Mouse (Mus musculus): Measurements from ENCODE around the gene Snupn. TPM values are rescaled to one million over a fixed set of nuclear protein-coding genes. Genes with fewer than 3 reads are reported as not detected.
"Not testable (repeated sequence)": the region's sequence is repeated elsewhere in the genome, so short reads cannot be mapped to it uniquely, and the experiment has no call there.

The Snupn gene
- polyA plus RNA-seq (2012; rRNA removed) = 15.2 and 17.6 TPM in 2 replicates

DNA sequence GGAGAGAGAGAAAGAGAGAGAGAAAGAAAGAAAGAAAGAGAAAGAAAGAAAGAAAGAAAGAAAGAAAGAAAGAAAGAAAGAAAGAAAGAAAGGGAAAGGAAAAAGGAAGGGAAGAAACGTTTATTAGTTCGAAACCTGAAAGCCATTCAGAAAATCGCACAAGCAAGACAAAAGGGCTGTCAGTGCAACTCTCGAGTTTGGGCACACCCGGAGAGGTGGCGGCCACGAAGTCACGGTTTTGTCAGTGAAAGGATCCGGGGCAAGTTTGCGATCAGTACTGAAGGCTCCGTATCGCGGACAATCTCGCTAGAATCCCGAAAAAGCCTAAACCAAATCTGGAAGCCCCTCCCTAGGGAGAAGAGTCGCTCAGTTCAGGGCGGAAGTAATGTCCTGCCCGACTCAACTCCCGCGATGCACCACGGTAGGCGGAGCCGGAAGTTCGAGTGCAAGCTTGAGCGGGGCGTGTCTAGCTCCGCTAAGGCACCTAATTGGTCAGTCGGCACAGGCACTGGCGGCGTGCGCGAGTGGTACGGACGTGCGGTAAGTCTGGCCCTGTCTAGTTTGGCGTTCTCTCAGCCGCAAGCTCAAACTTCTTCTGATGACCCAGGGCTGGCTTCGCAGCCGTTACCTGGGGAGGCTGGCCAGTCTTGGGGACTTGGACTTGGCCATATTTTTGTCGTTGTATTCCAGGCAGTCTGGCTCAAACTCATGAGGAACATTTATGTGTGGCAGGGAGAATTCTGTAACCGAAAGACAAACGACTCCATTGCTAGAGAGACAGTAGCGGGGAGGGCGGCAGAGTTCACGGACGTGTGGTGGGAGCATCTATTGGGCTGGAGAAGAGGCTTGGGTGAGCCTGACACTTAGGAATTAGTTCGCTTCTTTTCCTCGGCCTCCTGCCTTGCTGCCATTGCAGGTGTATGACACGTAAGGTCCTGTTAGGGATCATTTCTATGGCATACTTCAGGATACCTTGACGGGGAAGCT lies at the start of gene Snupn:
TSS of gene Snupn (plus strand) at position 465 of the 987 bp plus-strand sequence.
- TF ChIP-seq CTCF (IDR thresholded peaks at IDR 0.05; ENCODE audit: borderline replicate concordance, extremely low read depth, insufficient read depth, insufficient read length) = no peak
- peak; percentile 68; the same call in 1 of the 2 replicates for TF ChIP-seq POLR2A (IDR thresholded peaks at IDR 0.05; ENCODE audit: borderline replicate concordance, extremely low read depth, insufficient read depth, insufficient read length, poor library complexity, severe bottlenecking)
- DNase-seq (ENCODE audit: low read depth) = peak; percentile 99

GRCm38 (mm10) chr9:56901187-56901586 lies 49.5 kb upstream of the Snupn start:
- no peak for DNase-seq (ENCODE audit: low read depth)
- TF ChIP-seq POLR2A (IDR thresholded peaks at IDR 0.05; ENCODE audit: borderline replicate concordance, extremely low read depth, insufficient read depth, insufficient read length, poor library complexity, severe bottlenecking) (no peak), CTCF (IDR thresholded peaks at IDR 0.05; ENCODE audit: borderline replicate concordance, extremely low read depth, insufficient read depth, insufficient read length) (no peak)

- DNase-seq (ENCODE audit: low read depth) = no peak
- no peak for TF ChIP-seq POLR2A (IDR thresholded peaks at IDR 0.05; ENCODE audit: borderline replicate concordance, extremely low read depth, insufficient read depth, insufficient read length, poor library complexity, severe bottlenecking)
Observed at GRCm38 (mm10) chr9:56903662-56904061, 47.0 kb upstream of the Snupn start.

DNA sequence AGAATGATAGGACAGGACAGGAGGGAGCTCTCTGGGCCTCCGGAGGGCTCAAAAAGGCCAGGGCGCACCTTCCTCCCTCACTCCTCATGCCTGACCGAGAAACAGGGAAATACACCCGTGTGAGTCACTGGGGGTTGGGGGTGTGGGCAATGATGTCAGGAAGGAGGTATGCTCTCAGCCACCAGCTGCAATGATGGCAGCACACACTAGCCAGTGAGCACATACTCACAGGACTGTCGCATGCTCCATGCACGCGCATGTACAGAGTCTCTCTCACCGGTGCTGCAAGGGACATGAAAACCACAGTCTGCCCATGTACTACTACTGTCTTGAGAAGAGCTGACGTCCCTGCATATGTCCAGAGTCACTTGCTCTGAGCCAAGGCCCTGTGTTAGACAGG lies 43.1 kb upstream of the Snupn start:
- TF ChIP-seq POLR2A (IDR thresholded peaks at IDR 0.05; ENCODE audit: borderline replicate concordance, extremely low read depth, insufficient read depth, insufficient read length, poor library complexity, severe bottlenecking) (no peak), CTCF (IDR thresholded peaks at IDR 0.05; ENCODE audit: borderline replicate concordance, extremely low read depth, insufficient read depth, insufficient read length) (no peak)
- no peak for DNase-seq (ENCODE audit: low read depth)

DNA sequence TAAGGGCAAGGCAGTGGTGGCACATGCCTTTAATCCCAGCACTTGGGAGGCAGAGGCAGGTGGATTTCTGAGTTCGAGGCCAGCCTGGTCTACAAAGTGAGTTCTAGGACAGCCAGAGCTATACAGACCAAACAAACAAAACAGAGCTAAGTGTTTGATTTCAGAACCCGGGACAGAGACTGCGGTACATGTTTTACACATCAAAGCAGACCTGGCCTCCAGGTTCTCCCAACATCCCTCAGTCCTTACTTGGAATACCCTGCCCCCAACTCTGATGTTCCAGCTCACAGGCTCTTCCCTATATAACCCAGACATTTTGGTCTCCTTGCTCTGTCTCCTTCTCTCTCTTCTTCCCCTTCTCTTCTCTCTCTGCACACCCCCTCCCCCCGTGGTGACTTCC lies 40.7 kb upstream of the Snupn start:
- DNase-seq (ENCODE audit: low read depth) = not testable (repeated sequence)

GRCm38 (mm10) chr9:56911017-56911416 lies 39.7 kb upstream of the Snupn start:
- no peak for TF ChIP-seq CTCF (IDR thresholded peaks at IDR 0.05; ENCODE audit: borderline replicate concordance, extremely low read depth, insufficient read depth, insufficient read length)
- TF ChIP-seq POLR2A (IDR thresholded peaks at IDR 0.05; ENCODE audit: borderline replicate concordance, extremely low read depth, insufficient read depth, insufficient read length, poor library complexity, severe bottlenecking) = no peak
- DNase-seq (ENCODE audit: low read depth) = no peak

GRCm38 (mm10) chr9:56913991-56914390 lies 36.7 kb upstream of the Snupn start:
- no peak for TF ChIP-seq CTCF (IDR thresholded peaks at IDR 0.05; ENCODE audit: borderline replicate concordance, extremely low read depth, insufficient read depth, insufficient read length)
- no peak for TF ChIP-seq POLR2A (IDR thresholded peaks at IDR 0.05; ENCODE audit: borderline replicate concordance, extremely low read depth, insufficient read depth, insufficient read length, poor library complexity, severe bottlenecking)
- no peak for DNase-seq (ENCODE audit: low read depth)

DNA sequence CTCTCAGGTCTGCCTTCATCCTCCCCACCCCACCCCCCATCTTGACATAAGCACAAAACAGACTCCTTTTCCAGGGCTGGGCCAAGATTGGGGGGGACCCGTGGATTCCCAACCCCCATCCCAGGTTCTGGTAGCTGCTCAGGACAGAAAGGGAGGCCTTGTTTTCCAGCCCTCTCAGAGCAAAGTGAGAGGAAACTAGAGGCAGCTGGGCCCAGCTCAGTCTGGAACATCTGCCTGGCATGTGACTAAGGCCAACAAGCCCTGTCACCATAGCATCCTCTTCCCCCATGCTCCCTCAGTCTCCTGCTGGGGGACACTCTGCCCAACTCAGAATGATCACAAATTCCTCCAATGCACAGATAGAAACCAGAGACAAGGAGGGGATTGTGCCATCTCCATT lies 35.6 kb upstream of the Snupn start:
- TF ChIP-seq POLR2A (IDR thresholded peaks at IDR 0.05; ENCODE audit: borderline replicate concordance, extremely low read depth, insufficient read depth, insufficient read length, poor library complexity, severe bottlenecking) = no peak
- no peak for TF ChIP-seq CTCF (IDR thresholded peaks at IDR 0.05; ENCODE audit: borderline replicate concordance, extremely low read depth, insufficient read depth, insufficient read length)
- DNase-seq (ENCODE audit: low read depth) = no peak

DNA sequence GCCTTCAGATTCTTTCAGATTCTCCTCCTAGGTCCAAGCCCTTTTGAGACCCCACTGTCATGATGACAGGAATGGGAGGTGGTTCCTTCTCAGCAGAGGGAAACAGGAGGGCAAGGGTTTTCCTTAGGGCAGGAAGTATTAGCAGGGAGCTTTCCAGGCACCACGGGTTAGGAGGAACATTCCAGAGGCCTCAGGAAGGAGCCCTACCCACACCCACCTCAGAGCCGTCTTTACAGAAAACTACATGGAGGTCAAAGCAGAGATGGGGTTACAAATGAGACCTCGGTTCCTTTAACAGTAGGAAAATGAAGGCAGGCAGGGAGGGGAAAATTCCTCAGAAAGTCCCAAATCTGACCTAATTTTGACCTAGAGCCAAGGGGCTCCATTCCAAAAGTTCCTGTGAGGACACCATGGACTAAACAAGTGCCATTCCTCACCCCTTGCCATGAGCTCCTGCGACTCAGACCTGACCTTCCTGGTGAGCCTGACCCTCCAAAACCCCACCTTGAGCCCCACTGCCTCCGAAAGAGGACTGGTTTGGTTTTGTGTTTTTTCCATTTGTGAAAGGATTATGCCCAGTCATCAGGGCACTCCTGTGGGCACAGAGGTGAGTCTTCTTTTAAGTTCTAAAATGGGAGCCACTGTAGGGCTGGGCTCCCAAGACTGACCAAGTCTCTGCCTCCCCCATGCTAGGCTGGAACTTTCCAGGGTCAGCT lies 34.8 kb upstream of the Snupn start:
- DNase-seq (ENCODE audit: low read depth) = no peak
- no peak for TF ChIP-seq POLR2A (IDR thresholded peaks at IDR 0.05; ENCODE audit: borderline replicate concordance, extremely low read depth, insufficient read depth, insufficient read length, poor library complexity, severe bottlenecking)
- no peak for TF ChIP-seq CTCF (IDR thresholded peaks at IDR 0.05; ENCODE audit: borderline replicate concordance, extremely low read depth, insufficient read depth, insufficient read length)

DNA sequence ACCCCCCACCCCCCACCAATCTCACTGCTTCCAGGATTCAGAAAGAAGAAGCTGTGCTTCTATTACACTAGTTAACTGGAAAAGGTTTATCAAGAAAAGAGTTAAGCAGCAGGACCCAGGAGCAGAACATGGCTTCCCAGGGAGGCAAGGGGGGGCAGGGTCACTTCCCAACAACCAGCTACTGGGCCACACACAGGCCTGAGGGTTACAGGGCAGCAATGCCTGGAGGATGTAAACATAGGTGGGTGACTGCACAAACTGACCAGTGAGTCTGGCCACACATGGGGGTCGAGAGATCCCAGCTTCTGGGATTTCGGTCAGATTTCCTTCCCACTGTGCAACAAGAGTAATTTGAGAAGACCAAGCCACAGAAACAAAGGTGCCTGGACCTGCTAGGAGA lies 33.5 kb upstream of the Snupn start:
- DNase-seq (ENCODE audit: low read depth) = no peak
- TF ChIP-seq CTCF (IDR thresholded peaks at IDR 0.05; ENCODE audit: borderline replicate concordance, extremely low read depth, insufficient read depth, insufficient read length) (no peak), POLR2A (IDR thresholded peaks at IDR 0.05; ENCODE audit: borderline replicate concordance, extremely low read depth, insufficient read depth, insufficient read length, poor library complexity, severe bottlenecking) (no peak)

DNA sequence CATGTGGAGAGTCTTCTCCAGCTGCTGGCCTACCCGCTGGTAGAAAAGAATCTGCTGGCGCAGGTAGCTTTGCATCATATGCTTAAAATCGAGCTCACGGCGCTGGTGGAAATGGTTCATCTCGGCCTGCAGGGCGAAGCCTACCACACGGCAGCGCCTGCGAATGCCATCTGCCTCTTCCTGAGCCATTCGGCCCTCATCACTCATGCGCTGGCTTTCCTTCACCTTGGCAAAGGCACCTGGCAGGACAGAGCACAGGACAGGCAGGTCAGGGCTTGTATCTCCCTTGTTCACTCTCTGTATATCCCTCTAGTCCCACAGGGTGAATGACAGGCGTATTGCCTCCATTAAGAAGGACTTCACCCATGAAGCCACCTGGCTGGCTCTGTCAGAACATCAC lies 32.2 kb upstream of the Snupn start:
- no peak for TF ChIP-seq CTCF (IDR thresholded peaks at IDR 0.05; ENCODE audit: borderline replicate concordance, extremely low read depth, insufficient read depth, insufficient read length)
- TF ChIP-seq POLR2A (IDR thresholded peaks at IDR 0.05; ENCODE audit: borderline replicate concordance, extremely low read depth, insufficient read depth, insufficient read length, poor library complexity, severe bottlenecking) = no peak
- DNase-seq (ENCODE audit: low read depth) = no peak

DNA sequence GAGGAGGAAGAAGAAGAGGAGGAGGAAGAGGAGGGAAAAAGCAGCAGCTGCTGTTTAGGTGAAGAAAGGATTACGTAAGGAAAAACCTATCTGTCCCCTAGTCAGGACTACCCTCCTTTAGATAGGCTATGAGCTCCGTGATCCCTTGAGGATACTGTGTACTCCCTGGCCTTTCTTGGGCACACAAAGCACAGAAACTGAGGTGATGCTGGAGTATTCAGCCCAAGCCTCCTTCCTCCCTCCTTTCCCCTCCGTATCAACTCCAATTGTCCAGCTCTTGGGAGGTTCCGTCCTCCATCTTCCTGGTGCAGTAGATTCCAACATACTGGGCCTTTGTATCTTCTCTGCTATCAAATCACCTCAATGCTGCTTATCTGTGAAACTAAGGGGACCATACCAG lies 27.9 kb upstream of the Snupn start:
- DNase-seq (ENCODE audit: low read depth) = no peak
- TF ChIP-seq CTCF (IDR thresholded peaks at IDR 0.05; ENCODE audit: borderline replicate concordance, extremely low read depth, insufficient read depth, insufficient read length) (no peak), POLR2A (IDR thresholded peaks at IDR 0.05; ENCODE audit: borderline replicate concordance, extremely low read depth, insufficient read depth, insufficient read length, poor library complexity, severe bottlenecking) (no peak)

Measured in brain, embryonic 14.5 days (tissue).